Mouse (Mus musculus) lung, postnatal 0 days (tissue): Measurements from ENCODE around the gene Mcee. TPM values are rescaled to one million over a fixed set of nuclear protein-coding genes. Genes with fewer than 3 reads are reported as not detected.

Source experiments
- ATAC-seq: fragments of 200-750 bp; cut with Nextera tagmentation; 2 replicates; pipeline ENCODE4 v1.8.0; 2017; ENCODE audit warnings: moderate library complexity
- DNase-seq: peaks from one replicate; pipeline ENCODE4 v3.0.0-alpha.2; 2016; ENCODE audit warnings: low spot score
- H3K27ac ChIP-seq: fragments of 300-500 bp; sonication (generic); 2 replicates; pipeline ENCODE4 v1.5.1; 2014; ENCODE audit warnings: antibody characterized with exemption, mild to moderate bottlenecking, low read length, mixed read lengths
- H3K27me3 ChIP-seq: fragments of 300-500 bp; sonication (generic); replicated peaks from 2 replicates; pipeline ENCODE4 v1.6.1; 2014; ENCODE audit warnings: low read length, mixed read lengths; ENCODE audit not compliant: insufficient read depth
- H3K36me3 ChIP-seq: fragments of 300-500 bp; sonication (generic); 2 replicates; pipeline ENCODE4 v1.6.1; 2014; ENCODE audit warnings: low read length, mixed read lengths; ENCODE audit not compliant: insufficient read depth
- H3K4me1 ChIP-seq: fragments of 300-500 bp; sonication (generic); 2 replicates; pipeline ENCODE4 v1.6.1; 2014; ENCODE audit warnings: antibody characterized with exemption, low read depth, low read length, mixed read lengths; ENCODE audit not compliant: insufficient read depth
- H3K4me2 ChIP-seq: fragments of 300-500 bp; sonication (generic); replicated peaks from 2 replicates; pipeline ENCODE4 v1.6.1; 2014; ENCODE audit warnings: low read depth, mild to moderate bottlenecking, low read length, moderate library complexity, mixed read lengths
- H3K4me3 ChIP-seq: fragments of 300-500 bp; sonication (generic); 2 replicates; pipeline ENCODE4 v1.5.1; 2014; ENCODE audit warnings: low read depth, low read length
- H3K9ac ChIP-seq: fragments of 300-500 bp; sonication (generic); replicated peaks from 2 replicates; pipeline ENCODE4 v1.6.1; 2014; ENCODE audit warnings: low read depth, mild to moderate bottlenecking
- H3K9me3 ChIP-seq: fragments of 300-500 bp; sonication (generic); 2 replicates; pipeline ENCODE4 v1.6.1; 2016; ENCODE audit warnings: low read length, mixed read lengths
- CTCF ChIP-seq: IDR thresholded peaks from 2 replicates; pipeline ENCODE4 v1.5.1; 2016; ENCODE audit warnings: antibody characterized with exemption, mild to moderate bottlenecking
- EP300 ChIP-seq: IDR thresholded peaks from 2 replicates; pipeline ENCODE4 v1.6.1; 2016; ENCODE audit warnings: antibody characterized with exemption, mild to moderate bottlenecking, control low read depth
- WGBS: fragments of 180-500 bp; shearing (Covaris S2); extraction: QIAGEN DNeasy Blood & Tissue Kit; methylation state at CpG from one replicate; pipeline ENCODE4 v1.1.7; 2014; 5-methylcytosine and 5-hydroxymethylcytosine counted together
- polyA plus RNA-seq: library from polyadenylated mRNA; unstranded; fragments of >200 nt; fragmentation: Nextera tagmentation; extraction: Ambion mirVana; gene quantifications from 2 replicates; pipeline ENCODE4 v1.2.1, GENCODE M21; 2015

Mcee gene
- polyA plus RNA-seq, 1 experiment from 2014 or later = 112 TPM

GRCm38 (mm10) chr7:64450631-64451030 lies 58.2 kb downstream of the Mcee start:
- no peak for ATAC-seq
- WGBS = 79% methylated on average over 13 of the region's 13 CpGs
- no peaks in the 10 kb centered on the region for H3K36me3 ChIP-seq
- TF ChIP-seq CTCF (no peak), EP300 (no peak)
- no peak overlapping the region for H3K4me3 ChIP-seq
- no peaks in the 10 kb centered on the region for H3K9me3 ChIP-seq
- H3K27me3 ChIP-seq = no peaks in the 10 kb centered on the region
- no peak overlapping the region for H3K4me2 ChIP-seq
- H3K4me1 ChIP-seq = no peaks in the 10 kb centered on the region
- no peak overlapping the region for H3K9ac ChIP-seq
- no peak for DNase-seq
- no peak overlapping the region for H3K27ac ChIP-seq

DNA sequence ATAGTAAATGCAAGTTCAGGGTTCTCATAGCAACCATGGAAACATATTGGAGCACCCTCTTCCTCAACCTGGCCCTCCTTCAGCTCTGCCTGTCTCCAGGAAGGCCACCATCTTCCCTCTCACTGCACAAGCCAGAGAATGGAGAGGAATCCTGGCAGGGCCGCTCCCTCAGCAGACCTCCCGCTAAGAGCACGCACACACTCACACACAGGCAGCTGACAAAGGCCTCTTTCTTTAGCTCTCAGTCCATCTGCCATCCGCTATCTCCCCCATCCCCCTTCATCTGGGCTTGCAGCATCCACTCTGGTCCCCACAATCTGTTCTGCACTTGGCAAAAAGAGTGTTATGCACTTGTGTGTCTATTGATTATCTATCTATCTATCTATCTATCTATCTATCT lies 59.0 kb downstream of the Mcee start:
- Histone ChIP-seq H3K4me2 (no peak overlapping the region), H3K4me3 (no peak overlapping the region), H3K27ac (no peak overlapping the region), H3K36me3 (no peaks in the 10 kb centered on the region), H3K4me1 (no peaks in the 10 kb centered on the region), H3K9ac (no peak overlapping the region), H3K9me3 (no peaks in the 10 kb centered on the region), H3K27me3 (no peaks in the 10 kb centered on the region)
- ATAC-seq (no peak), DNase-seq (no peak)
- TF ChIP-seq CTCF (no peak), EP300 (no peak)
- 61% methylated on average over 4 of the region's 4 CpGs for WGBS

GRCm38 (mm10) chr7:64451861-64452382 lies 59.5 kb downstream of the Mcee start:
- Histone ChIP-seq H3K27ac (no peak overlapping the region), H3K4me3 (no peak overlapping the region), H3K4me2 (no peak overlapping the region), H3K27me3 (no peaks in the 10 kb centered on the region), H3K36me3 (no peaks in the 10 kb centered on the region), H3K4me1 (no peaks in the 10 kb centered on the region), H3K9me3 (no peaks in the 10 kb centered on the region), H3K9ac (no peak overlapping the region)
- 54% methylated on average over 5 of the region's 5 CpGs for WGBS
- DNase-seq (no peak), ATAC-seq (no peak)
- TF ChIP-seq EP300 (no peak), CTCF (no peak)

DNA sequence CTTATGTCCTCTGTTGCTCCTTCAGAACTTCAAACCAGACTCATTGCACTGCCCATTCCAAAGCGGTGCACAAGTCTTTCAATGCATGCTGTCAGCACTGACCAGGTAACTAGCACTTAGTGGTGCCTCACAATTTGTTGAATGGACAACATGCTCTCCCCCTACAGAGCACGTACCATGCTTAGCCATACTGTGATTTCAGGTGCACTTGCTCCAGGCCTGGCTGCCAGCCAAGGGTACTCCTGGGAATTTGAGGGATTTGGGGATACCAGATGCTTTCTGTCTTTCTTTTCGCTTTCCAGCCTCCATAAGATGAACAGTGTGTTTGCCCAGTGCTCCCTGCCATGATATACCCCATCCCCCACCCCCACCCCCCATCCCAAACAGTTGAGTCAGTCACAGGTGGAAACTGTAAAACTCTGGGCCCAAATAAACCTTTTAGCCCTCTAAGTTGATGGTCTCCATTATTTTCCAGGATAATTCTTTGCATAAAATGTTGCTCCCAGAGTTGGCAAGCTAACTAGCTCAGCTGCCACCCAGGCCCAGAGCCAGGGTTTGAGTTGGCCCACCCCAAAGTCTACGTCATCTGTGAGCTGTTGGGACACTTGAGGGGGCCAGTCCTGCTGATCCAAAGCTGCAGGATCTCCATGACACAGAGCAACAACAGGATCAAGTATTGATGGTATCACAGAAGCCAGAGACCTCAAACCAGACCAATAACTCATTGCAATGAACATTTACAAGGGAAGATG lies 60.2 kb downstream of the Mcee start:
- Histone ChIP-seq H3K4me3 (no peak overlapping the region), H3K9me3 (no peaks in the 10 kb centered on the region), H3K27ac (no peak overlapping the region), H3K4me1 (no peaks in the 10 kb centered on the region), H3K4me2 (no peak overlapping the region), H3K9ac (no peak overlapping the region), H3K27me3 (no peaks in the 10 kb centered on the region), H3K36me3 (no peaks in the 10 kb centered on the region)
- DNase-seq (no peak), ATAC-seq (no peak)
- TF ChIP-seq CTCF (no peak), EP300 (no peak)
- 62% methylated on average over 4 of the region's 4 CpGs for WGBS

- Histone ChIP-seq H3K36me3 (no peaks in the 10 kb centered on the region), H3K9ac (no peak overlapping the region), H3K9me3 (no peaks in the 10 kb centered on the region), H3K4me2 (no peak overlapping the region), H3K4me3 (no peak overlapping the region), H3K4me1 (no peaks in the 10 kb centered on the region), H3K27me3 (no peaks in the 10 kb centered on the region), H3K27ac (no peak overlapping the region)
- TF ChIP-seq CTCF (no peak), EP300 (no peak)
- ATAC-seq = no peak
- DNase-seq = no peak
- WGBS = 77% methylated on average over 4 of the region's 4 CpGs
Measured at GRCm38 (mm10) chr7:64456176-64456575, 63.8 kb downstream of the Mcee start.

GRCm38 (mm10) chr7:64456676-64457075 lies 64.3 kb downstream of the Mcee start:
- no peaks in the 10 kb centered on the region for H3K27me3 ChIP-seq
- H3K4me3 ChIP-seq = no peak overlapping the region
- WGBS = 56% methylated on average over 3 of the region's 3 CpGs
- H3K27ac ChIP-seq = no peak overlapping the region
- no peak for ATAC-seq
- H3K9ac ChIP-seq = no peak overlapping the region
- no peaks in the 10 kb centered on the region for H3K9me3 ChIP-seq
- no peak for DNase-seq
- TF ChIP-seq CTCF = no peak
- TF ChIP-seq EP300 = no peak
- H3K4me1 ChIP-seq = no peaks in the 10 kb centered on the region
- H3K36me3 ChIP-seq = no peaks in the 10 kb centered on the region
- no peak overlapping the region for H3K4me2 ChIP-seq
